Mouse (Mus musculus): Measurements from ENCODE around the gene Sema4d.

Sema4d gene

DNA sequence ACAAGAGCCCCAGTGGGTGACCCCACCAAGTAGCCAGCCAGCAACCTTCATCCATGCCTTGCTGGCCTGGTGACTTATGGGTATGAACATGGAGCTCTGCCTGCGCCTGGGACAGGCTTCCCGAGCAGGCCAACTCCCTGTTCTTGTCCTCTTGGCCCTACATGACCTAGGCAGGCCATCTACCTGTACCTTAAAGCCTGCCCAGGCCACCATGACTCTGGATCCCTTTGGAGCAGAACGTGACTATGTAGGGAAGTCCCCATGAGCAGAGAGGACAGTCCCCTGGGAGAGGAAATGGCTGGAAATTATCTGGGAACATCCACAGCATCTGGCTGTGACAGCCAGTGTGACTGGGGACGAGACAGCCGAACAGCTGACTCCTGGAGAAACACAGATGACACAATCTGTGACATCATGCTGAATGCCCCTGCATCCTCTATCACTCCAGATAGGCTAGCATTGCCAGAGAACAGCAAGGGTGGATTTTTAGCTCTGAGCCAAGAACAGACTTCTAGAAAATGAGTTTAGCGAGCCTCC lies 15.7 kb downstream of the Sema4d start:
- peak in 1 of 2 experiments; percentile 33 for DNase-seq

DNA sequence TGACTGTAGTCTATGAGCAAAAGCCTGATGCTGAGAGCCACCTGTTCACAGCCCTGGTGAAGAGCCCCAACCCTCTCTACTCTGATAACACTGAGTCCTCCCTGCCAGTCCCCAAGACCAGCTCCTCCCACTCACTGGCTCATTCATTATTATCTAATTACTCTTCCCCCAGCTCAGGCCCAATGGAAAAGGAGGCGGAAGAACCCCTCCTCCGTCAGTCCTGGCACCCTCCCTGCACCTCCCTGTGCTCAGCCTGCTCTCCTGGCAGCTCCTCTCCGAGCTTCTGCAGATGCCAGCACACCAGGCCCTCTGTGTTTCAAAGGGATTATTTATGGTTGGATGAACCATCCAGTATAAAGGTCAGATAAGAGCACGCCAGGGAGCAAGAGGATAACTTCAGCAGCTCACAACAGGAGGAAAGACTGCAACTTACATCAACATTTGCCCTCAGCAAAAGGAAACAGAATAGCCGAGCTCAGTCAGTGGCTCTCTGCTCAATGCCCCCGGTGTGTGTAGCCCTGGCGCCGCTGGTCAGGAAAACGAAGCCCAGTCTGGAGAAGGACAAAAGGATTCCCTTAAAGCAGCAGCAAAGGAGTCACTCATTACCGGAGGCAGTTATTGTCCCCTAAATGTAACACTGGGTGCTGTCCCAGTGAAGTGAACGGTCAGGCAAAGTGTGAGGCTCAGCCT lies 16.4 kb downstream of the Sema4d start:
- peak; percentile 92 for DNase-seq

DNA sequence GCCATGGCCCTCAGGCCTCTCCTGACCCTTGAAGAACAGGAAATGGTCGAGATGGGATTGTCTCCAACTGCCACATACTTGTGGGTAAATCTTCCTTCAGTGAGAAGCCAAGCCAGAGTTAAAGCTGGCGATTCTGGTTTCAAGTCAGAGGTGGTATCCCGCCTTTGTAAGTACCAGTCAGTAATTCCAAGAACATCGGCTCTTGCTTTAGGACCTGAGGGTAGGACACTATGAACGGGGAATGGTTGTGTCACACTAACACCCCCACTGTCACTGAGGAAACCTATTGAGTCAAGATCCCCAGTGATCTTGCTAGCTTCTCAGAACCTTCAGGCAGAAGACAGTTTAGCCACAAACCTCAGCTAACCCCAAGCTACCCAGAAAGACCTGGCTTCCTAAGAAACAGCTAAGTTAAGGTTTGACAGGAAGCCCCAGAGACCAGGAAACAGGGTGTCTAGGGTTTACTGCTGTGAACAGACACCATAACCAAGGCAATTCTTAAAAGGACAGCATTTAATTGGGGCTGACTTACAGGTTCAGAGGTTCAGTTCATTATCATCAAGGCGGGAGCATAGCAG lies 17.3 kb downstream of the Sema4d start:
- no peak for DNase-seq

GRCm38 (mm10) chr13:51771802-51772206 lies 21.7 kb downstream of the Sema4d start:
- peak; percentile 73 to 78 for DNase-seq

GRCm38 (mm10) chr13:51770647-51771427 lies 22.7 kb downstream of the Sema4d start:
- no peak for DNase-seq

- no peak for DNase-seq
Observed at GRCm38 (mm10) chr13:51767991-51768761, 25.4 kb downstream of the Sema4d start.

GRCm38 (mm10) chr13:51767513-51767912 lies 26.0 kb downstream of the Sema4d start:
- DNase-seq, result no peak

GRCm38 (mm10) chr13:51766756-51767155 lies 26.8 kb downstream of the Sema4d start:
- no peak for DNase-seq

DNA sequence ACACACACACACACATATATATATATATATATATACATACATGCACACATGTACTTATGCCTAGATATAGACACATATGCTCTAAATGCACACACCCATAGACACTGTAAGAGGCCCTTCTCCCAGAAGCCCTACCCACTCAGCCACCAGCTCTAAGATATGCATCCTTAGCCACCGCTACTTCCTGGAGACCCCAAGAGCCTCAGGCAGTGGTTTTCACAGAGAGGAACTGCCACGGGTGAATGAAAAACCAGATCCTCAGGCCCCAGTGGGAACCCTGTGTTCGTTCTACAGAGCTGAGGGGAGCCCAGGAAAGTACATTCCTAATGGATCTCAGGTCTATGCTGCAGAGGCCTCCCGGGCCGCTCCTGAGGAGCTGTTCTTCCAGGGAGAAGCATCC lies 28.2 kb downstream of the Sema4d start:
- no peak for DNase-seq

- DNase-seq, result no peak
Observed at GRCm38 (mm10) chr13:51763019-51763698, 30.4 kb downstream of the Sema4d start.

DNA sequence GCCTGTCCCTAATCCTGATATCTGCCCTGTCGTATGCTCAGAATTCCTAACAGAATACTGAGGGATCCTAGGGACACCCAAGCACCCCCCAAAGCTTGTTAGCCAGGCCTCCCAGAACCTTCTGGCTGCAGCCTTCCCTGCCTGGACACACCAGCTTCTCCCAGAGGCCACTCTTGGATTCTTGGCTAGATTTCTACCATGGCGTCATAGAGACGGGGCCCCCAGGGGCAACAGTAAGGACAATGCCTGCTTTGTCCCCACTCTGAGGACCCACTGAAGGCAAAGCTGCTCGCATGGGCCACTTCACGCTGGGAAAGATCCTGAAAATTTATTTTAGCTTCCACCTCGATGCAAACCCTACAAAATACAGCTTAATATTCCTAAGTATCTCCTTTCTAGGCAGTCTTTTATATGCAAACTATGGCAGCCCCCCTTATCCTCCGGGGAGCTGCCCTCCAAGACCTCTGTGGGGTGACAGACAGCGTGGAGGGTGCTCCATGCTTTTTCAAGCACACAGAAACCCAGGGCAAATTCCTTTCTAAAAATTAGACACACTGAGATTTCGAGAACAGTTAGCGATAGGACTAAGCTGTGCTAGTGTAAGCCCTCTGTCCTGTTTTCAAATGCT lies 32.2 kb downstream of the Sema4d start:
- DNase-seq, result no peak

- DNase-seq, result no peak
Observed at GRCm38 (mm10) chr13:51759256-51759987, 34.1 kb downstream of the Sema4d start.

GRCm38 (mm10) chr13:51758428-51758827 lies 35.1 kb downstream of the Sema4d start:
- DNase-seq, result no peak

- DNase-seq, result no peak
Observed at GRCm38 (mm10) chr13:51757099-51757498, 36.4 kb downstream of the Sema4d start.

- DNase-seq, result no peak
Observed at GRCm38 (mm10) chr13:51756563-51756962, 37.0 kb downstream of the Sema4d start.

GRCm38 (mm10) chr13:51756019-51756418 lies 37.5 kb downstream of the Sema4d start:
- no peak for DNase-seq

GRCm38 (mm10) chr13:51755584-51755983 lies 38.0 kb downstream of the Sema4d start:
- no peak for DNase-seq

DNA sequence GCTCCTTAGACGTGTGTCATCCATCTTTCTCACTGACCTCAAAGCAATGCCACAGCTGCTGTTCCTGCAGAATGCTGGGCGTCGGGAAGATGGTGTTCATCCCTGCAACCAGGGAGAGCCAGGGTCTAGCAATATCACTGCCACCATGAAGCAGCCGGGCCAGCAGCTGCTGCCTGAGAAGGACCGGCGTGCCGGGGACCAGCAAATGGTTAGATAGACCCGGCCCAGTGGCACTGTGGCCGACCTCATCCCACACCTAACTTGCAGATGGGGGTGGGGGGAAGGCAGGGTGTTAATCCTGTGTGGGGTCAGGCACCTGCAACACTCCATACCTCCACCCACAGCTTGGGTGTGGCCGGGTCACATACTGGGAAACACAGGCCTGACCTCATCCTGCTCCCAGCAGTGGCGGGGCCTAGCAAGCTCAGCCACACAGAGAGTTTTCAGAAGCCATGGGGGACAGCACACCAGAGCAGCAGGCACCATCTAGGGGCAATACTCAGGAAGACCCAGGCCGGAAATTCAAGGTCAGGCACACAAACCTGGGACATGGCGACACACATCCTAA lies 38.9 kb downstream of the Sema4d start:
- no peak for DNase-seq

DNA sequence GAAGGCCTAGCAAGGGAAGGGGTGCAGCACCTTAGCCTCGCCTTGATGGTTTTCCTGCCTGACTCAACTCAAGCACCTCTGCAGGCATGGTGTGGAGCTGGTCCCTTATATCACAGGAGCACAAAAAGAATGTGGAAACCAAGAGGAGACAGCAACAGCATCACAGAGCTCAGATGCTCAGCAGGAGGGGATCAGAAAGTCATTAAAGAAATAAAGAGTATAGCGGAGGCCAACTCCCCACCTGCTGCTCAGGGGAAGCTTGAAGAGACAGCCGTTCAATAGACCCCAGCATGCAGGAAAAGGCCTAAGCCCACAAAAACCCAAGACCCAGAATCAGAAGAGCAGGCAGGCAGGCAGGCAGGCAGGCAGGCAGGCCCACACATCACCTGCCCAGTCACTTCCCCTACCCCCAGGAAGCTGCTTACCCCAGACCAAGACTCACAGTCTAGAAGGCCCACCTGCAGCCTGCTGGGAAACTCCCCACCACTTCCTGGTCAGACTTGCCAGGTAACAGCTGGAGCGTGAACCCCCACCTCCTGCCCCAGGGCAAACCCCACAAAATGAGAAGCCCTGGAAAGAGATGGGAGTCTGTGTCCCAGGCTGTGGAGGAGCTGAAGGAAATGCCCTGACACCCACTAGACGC lies 39.6 kb downstream of the Sema4d start:
- no peak for DNase-seq

GRCm38 (mm10) chr13:51753168-51753465 lies 40.4 kb downstream of the Sema4d start:
- DNase-seq, result no peak
